Mouse (Mus musculus): ENCODE data around the gene Akr1cl.
"Not testable (repeated sequence)": the region's sequence is repeated elsewhere in the genome, so short reads cannot be mapped to it uniquely, and the experiment has no call there.

Gene Akr1cl

GRCm38 (mm10) chr1:65032641-65033040 lies at the start of gene Akr1cl:
Gene Akr1cl (minus strand): TSS chr1:65032759.
- no peak for DNase-seq (ENCODE audit: low spot score in 2 of 2)

GRCm38 (mm10) chr1:65082188-65082587 lies 49.6 kb upstream of the Akr1cl start, which contains the start of gene Crygb:
Gene Crygb (minus strand): TSS chr1:65082288.
- no peak for DNase-seq (ENCODE audit: low spot score in 2 of 2)

- DNase-seq (ENCODE audit: low spot score in 2 of 2), result no peak
Measured at GRCm38 (mm10) chr1:65075607-65076006, 43.0 kb upstream of the Akr1cl start.

GRCm38 (mm10) chr1:65073589-65073988 lies 41.0 kb upstream of the Akr1cl start, which contains the start of gene Crygc:
Gene Crygc (minus strand): TSS chr1:65073689.
- DNase-seq (ENCODE audit: low spot score in 2 of 2), result no peak

- DNase-seq (ENCODE audit: low spot score in 2 of 2), result no peak
Measured at GRCm38 (mm10) chr1:65067842-65068241, 35.3 kb upstream of the Akr1cl start.

- no peak for DNase-seq (ENCODE audit: low spot score in 2 of 2)
Measured at GRCm38 (mm10) chr1:65064201-65064600, 31.6 kb upstream of the Akr1cl start.

- no peak for DNase-seq (ENCODE audit: low spot score in 2 of 2)
Measured at GRCm38 (mm10) chr1:65063352-65063751, 30.8 kb upstream of the Akr1cl start, which contains the start of gene Crygd. Gene Crygd (minus strand): TSS chr1:65063452.

- DNase-seq (ENCODE audit: low spot score in 2 of 2), result no peak
Measured at GRCm38 (mm10) chr1:65052140-65052539, 19.6 kb upstream of the Akr1cl start.

- no peak for DNase-seq (ENCODE audit: low spot score in 2 of 2)
Measured at GRCm38 (mm10) chr1:65051696-65052095, 19.1 kb upstream of the Akr1cl start.

- not testable (repeated sequence) for DNase-seq (ENCODE audit: low spot score in 2 of 2)
Measured at GRCm38 (mm10) chr1:65050952-65051351, 18.4 kb upstream of the Akr1cl start, which contains the start of gene Cryge. Gene Cryge (minus strand): TSS chr1:65051149.

GRCm38 (mm10) chr1:65048781-65049180 lies 16.2 kb upstream of the Akr1cl start:
- peak in 1 of 2 experiments; percentile 6 for DNase-seq (ENCODE audit: low spot score in 2 of 2)

GRCm38 (mm10) chr1:65046401-65047109 lies 14.0 kb upstream of the Akr1cl start:
- DNase-seq (ENCODE audit: low spot score in 2 of 2), result peak in 1 of 2 experiments; percentile 10

- no peak for DNase-seq (ENCODE audit: low spot score in 2 of 2)
Measured at GRCm38 (mm10) chr1:65043433-65043832, 10.9 kb upstream of the Akr1cl start.

- no peak for DNase-seq (ENCODE audit: low spot score in 2 of 2)
Measured at GRCm38 (mm10) chr1:65041837-65042236, 9.3 kb upstream of the Akr1cl start.

GRCm38 (mm10) chr1:65040806-65041205 lies 8.2 kb upstream of the Akr1cl start:
- no peak for DNase-seq (ENCODE audit: low spot score in 2 of 2)

GRCm38 (mm10) chr1:65039679-65040078 lies 7.1 kb upstream of the Akr1cl start:
- DNase-seq (ENCODE audit: low spot score in 2 of 2), result no peak

- no peak for DNase-seq (ENCODE audit: low spot score in 2 of 2)
Measured at GRCm38 (mm10) chr1:65037542-65037941, 5.0 kb upstream of the Akr1cl start.

- DNase-seq (ENCODE audit: low spot score in 2 of 2), result no peak
Measured at GRCm38 (mm10) chr1:65035513-65035912, 3.0 kb upstream of the Akr1cl start.

GRCm38 (mm10) chr1:65028206-65028605 lies 4.4 kb downstream of the Akr1cl start:
- DNase-seq (ENCODE audit: low spot score in 2 of 2), result no peak

- DNase-seq (ENCODE audit: low spot score in 2 of 2), result no peak
Measured at GRCm38 (mm10) chr1:65012726-65013125, 19.8 kb downstream of the Akr1cl start.

GRCm38 (mm10) chr1:65010153-65010552 lies 22.4 kb downstream of the Akr1cl start:
- DNase-seq (ENCODE audit: low spot score in 2 of 2), result peak; percentile 16 to 57

- DNase-seq (ENCODE audit: low spot score in 2 of 2), result no peak
Measured at GRCm38 (mm10) chr1:65005575-65005974, 27.0 kb downstream of the Akr1cl start.

- no peak for DNase-seq (ENCODE audit: low spot score in 2 of 2)
Measured at GRCm38 (mm10) chr1:65004526-65004925, 28.0 kb downstream of the Akr1cl start.

All from frontal cortex, postnatal 14 days (tissue).